Mouse (Mus musculus): ENCODE results near the gene Gadd45b. TPM values are rescaled to one million over a fixed set of nuclear protein-coding genes. Genes with fewer than 3 reads are reported as not detected.

Gadd45b gene
- total RNA-seq, 4 experiments from 2014 or later = 6.8 to 31.8 (median 26.9) TPM

- DNase-seq (ENCODE audit: low spot score in 2 of 2) = no peak
Measured at GRCm38 (mm10) chr10:80909375-80910162, 20.3 kb upstream of the Gadd45b start.

GRCm38 (mm10) chr10:80911354-80911753, 18.5 kb upstream of the Gadd45b start:
- no peak for DNase-seq (ENCODE audit: low spot score in 2 of 2)

GRCm38 (mm10) chr10:80911891-80912290, 18.0 kb upstream of the Gadd45b start:
- no peak for DNase-seq (ENCODE audit: low spot score in 2 of 2)

GRCm38 (mm10) chr10:80913364-80914011, 16.4 kb upstream of the Gadd45b start:
- DNase-seq (ENCODE audit: low spot score in 2 of 2) = no peak

DNA sequence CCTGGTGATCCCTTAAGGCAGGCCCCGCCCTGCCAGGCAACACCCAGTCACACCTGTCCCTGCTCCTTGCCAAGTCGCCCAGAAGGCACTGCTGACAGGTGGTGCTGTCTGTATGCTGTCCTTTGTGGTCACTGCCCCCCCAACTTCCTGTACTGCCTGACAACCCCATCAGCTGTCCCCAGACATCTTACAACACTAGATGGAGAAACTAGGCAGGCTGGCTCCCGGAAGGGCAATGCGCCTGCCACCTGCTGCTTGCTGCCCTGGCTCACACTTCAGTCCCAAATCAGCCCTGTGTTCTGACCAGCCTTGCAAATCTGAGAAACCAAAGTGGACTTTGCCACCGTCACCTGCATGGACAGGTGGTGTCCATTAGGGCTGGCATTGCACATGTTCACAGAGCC, 15.6 kb upstream of the Gadd45b start:
- DNase-seq (ENCODE audit: low spot score in 2 of 2) = peak in 1 of 2 experiments; percentile 56

DNA sequence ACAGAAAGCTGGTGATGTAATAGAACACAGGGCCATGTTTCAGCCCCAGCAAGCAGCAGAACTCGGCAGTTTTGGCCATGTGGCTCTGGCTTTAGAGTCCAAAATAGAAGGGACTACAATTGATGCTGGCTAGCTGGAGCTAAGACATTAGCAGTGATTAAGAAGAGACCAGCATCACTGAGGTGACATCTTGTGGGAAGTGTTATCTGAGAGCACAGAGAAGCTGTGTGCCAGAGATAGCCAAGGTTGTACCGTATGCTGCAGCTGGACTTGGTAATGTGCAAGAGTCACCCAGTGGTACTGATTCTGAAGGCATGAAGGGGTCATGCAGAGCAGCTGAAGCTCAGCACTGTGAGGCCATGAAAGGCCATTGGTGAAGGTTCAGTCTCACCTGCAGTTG, 14.6 kb upstream of the Gadd45b start:
- DNase-seq (ENCODE audit: low spot score in 2 of 2) = no peak

DNA sequence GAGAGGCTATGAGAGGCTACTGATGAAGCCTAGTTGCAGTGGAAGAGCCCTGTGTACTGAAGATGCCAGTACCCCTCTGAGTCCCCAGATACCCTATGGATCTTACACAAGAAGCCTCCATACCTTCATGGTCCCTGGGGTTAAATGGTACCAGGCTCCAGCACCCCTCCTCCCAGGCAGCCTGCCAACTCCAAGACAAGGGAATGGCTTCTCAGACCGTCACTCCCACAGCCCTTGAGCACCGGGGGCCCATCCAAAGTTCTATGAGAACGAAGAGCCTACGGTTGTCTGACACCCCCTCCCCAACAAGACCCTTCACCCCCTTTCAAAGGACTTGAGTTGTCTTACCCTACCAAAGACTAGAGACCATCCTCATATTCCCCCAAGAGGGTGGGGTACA, 14.1 kb upstream of the Gadd45b start:
- DNase-seq (ENCODE audit: low spot score in 2 of 2) = no peak

GRCm38 (mm10) chr10:80917336-80917778, 12.5 kb upstream of the Gadd45b start:
- no peak for DNase-seq (ENCODE audit: low spot score in 2 of 2)

DNA sequence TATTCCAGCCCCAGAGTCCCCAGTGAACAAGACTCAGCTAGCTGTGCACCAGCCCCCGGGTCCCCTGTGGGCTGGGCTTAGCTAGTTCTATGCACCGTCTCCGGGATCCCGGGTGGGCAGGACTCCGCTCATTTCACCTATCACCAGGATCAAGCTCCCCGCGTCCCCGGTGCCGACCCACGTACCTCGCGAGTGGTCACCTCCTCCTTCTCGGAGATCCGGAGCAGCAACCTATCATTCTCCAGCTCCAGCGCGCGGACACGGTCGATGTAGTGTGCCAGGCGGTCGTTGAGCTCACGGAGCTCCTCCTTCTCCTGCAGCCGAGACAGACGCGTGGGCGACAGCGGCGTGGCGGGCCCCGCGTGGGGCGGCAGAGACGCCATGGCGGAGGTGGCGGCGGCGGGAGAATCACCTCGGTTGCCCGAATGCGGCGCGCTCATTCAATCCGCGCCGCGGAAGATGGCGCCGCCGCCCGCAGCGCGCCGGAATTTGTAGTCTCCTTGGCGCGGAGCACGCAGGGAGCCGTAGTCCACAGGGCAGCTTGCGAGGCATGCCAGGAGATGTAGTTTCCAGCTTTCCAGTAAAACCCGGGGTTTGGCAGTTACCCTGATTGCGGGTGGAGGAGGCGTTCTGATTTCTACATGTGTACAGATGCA, 12.0 kb upstream of the Gadd45b start, which contains the start of gene Lmnb2:
Lmnb2 (minus strand) TSS at position 467 of the 656 bp plus-strand sequence.
- peak in 1 of 2 experiments; percentile 60 for DNase-seq (ENCODE audit: low spot score in 2 of 2)

DNA sequence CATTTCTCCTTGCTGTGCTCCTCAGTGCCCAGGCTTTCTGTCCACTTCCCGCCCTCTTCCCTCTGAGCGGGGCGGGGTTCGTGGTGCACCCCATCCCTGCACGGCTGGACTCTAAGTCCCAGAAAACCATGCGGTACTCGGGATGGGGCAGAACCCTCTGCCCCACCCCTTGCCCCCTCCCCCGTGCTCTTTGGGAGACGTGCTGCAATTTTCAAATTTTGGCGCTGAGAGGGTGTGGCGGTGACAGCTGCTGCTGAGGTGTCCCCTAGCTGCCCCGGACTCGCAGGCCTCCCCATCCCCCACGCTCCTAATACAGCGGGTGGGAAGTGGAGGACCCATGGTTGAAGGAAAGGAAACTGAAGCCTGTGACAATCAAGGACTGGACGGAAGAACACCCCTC, 8.0 kb upstream of the Gadd45b start:
- no peak for DNase-seq (ENCODE audit: low spot score in 2 of 2)

DNA sequence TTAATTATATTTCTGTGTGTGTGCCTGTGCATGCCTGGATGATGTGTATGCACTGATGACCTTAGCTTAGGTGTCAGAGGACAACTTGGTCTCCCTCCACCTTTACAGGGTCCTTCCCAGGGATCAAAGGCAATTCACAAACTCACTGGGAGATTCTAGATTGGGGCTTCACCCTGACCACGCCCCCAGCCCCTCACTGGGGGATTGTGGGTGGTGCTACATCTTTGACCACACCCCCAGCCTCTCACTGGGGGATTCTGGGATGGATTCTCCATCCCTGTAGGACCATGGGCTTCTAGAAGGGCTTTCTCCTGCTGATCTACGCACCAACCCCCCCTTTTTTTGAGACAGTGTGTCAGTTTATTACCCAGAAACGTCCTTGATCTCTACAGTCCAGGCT, 4.4 kb upstream of the Gadd45b start:
- no peak for DNase-seq (ENCODE audit: low spot score in 2 of 2)

- DNase-seq (ENCODE audit: low spot score in 2 of 2) = peak; percentile 83 to 88
Measured at GRCm38 (mm10) chr10:80928586-80929298, 1.1 kb upstream of the Gadd45b start.

DNA sequence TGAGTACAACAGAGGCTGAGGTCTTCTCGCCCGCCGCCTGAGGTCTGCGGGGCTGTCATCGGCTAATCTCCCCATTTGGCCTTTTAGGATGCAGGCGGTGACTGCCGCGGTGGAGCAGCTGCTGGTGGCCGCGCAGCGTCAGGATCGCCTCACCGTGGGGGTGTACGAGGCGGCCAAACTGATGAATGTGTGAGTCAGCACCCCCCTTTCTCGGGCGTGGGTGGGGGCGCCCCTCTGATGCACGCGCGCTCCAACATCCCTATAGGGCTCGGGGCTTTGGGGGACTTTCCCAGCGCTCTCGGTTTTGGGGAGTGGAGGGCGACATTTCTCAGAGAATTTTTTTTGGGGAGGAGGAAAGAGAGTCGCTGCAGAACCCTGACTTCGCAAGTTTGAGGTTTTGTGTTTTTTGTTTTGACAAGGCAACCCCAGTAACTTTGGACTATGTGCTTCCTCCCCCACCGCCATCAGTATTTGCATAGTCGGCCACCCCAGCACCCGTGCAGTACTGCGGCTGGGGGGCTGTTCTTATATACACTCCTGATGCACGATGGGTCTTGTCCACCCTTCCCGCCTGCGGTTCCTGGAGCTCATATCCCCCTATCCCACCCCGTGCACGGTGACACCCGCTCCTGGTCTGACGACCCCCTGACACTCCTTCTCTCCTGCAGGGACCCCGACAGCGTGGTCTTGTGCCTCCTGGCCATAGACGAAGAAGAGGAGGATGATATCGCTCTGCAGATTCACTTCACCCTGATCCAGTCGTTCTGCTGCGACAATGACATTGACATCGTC, 684 bp downstream of the Gadd45b start:
- peak in 1 of 2 experiments; percentile 65 for DNase-seq (ENCODE audit: low spot score in 2 of 2)

DNA sequence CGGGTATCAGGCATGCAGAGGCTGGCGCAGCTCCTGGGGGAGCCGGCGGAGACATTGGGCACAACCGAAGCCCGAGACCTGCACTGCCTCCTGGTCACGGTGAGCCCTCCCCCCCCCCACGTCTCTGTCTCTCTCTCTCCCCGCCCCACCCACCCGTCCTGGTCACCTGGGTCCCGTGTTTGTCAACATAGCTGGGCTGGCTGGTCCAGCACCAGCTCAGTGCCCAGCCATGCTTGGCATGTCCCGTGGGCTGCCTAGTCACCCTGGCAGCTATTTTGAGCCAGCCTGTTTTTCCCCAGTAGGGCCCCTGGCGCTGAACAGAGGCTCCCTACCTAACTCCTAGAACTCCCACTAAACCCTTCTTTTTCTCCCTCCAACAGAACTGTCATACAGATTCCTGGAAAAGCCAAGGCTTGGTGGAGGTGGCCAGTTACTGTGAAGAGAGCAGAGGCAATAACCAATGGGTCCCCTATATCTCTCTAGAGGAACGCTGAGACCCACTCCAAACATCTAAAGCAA, 1.3 kb downstream of the Gadd45b start:
- DNase-seq (ENCODE audit: low spot score in 2 of 2) = peak; percentile 59 to 83

DNA sequence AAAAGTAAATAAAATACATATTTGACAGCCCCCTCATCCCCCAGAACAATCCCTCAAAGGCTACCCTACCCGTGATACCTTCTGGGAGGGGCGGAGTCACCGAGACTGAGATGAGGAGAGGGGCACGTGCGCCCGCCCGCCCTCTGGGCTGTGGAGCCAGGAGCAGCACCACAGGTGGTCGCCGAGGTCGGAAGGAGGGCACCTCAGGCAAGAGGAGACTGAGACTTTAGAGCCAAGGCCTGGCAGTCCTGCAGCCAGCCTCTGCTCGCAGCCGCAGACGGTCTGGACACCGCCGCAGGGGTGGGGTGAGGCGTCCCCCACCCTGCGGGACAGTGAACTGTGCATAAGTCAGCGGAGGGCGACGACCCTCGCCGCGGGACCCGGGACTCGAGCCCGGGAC, 1.8 kb downstream of the Gadd45b start:
- DNase-seq (ENCODE audit: low spot score in 2 of 2) = no peak

DNA sequence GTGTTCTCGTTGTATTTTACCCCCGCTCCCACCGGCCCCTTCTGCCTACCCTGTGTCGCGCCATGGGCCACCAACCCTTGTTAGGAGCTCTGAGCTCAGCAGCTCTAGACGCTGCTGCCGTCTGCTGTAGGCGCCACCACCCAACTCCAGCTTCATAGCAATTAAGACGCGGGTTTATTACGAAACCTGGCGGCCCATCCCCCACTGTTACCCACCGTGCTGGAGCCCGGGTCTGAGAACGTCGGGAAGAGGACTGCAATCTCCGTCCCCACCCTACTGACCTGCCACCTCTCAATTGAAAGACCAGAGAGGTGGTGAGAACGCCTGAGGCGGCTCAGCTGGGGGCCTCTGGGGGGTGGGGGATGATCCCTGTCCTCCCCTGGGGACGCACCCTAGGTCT, 2.3 kb downstream of the Gadd45b start:
- peak in 1 of 2 experiments; percentile 39 for DNase-seq (ENCODE audit: low spot score in 2 of 2)

DNA sequence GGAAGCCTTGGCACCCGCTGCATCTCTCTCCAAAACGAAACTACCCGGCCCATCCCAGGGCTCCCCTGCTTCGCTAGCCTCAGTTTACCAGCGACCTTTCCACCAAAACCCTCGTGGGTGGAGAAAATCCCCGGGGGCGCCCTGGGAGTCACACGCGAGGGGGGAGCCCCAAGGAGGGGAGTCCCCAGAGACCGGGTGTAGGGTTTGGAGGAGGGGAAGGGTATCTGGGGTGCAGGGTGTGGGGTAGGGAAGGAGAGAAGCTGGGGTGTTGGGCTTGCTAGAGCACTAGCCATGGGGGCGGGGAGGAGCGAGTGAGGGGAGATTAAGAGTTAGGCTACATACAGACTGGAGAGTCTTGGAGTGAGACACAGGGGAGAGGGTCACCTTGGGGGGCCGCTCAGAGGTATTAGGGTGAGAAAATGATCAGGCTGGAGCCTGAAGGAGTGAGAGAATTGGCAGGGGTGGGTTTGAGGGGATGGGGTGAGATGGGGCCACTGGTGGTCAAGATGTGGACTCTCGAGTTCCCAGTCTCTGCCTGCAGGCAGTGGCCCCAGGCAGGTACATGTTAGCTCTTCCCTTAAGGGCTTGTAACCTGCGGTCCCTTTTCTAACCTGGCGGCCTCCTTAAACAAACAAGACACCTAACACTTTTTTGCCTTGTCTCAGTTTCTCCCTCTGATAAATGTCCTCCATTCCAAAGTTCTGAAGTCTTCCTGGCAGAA, 3.0 kb downstream of the Gadd45b start:
- no peak for DNase-seq (ENCODE audit: low spot score in 2 of 2)

DNA sequence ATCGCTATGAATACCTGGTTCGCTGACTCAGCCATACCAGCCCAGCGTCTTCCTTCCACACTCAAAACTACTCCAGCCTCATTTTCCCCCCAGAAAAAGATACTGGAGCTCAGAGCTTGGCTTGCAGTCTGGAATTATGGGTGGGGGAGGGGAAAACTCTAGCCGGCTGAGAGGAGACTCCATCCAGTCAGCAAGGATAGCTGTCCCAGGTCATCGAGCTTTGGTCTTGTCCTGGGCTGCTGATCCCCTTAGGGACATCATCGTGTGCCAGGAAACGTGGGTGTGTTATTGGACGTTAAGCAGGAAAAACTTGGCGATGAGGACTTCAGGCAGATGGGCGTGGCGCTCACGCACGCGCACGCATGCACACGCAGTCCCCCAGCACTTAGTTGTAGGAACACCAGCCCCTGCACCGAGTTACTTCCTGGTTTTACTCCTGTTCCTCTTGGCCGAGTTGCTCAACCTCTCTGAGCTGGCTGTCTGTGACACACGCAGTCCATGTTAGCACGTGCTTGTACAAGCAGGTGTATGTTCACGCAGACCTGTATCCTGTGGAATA, 3.6 kb downstream of the Gadd45b start:
- DNase-seq (ENCODE audit: low spot score in 2 of 2) = peak in 1 of 2 experiments; percentile 48

Data from gastrocnemius, adult 8-10 months (tissue).